Mouse (Mus musculus) lung, postnatal 4 days (tissue): Measurements from ENCODE around the gene Gal3st2c.
"Not testable (repeated sequence)": the region's sequence is repeated elsewhere in the genome, so short reads cannot be mapped to it uniquely, and the experiment has no call there.

Experiments used
- DNase-seq, 2 experiments: peaks; one replicate each; pipeline ENCODE4 v3.0.0; 2021

Gene Gal3st2c

GRCm38 (mm10) chr1:93990209-93990608, at the start of gene Gal3st2c:
Gene Gal3st2c, plus strand, starts transcription at chr1:93990509.
- not testable (repeated sequence) for DNase-seq

DNA sequence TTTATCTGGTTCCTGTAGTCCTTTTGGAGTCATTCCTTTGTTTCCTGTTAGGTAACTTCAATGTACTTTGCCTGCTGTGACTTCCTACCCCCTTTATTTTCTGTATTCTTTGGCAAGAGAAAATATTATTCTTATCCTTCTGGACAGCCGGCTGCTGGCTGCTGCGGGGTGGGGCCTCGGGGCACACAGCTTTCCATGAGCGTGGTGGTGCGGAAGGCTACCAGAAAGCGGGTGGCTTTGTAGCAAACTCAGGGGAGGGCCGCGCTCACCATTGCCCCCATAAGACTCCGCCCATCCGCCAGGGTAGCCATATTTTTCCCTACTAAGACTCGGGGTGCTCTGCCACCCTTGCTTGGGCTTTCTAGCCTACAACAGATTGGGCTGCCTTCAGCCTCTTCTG, 41.2 kb upstream of the Gal3st2c start:
- not testable (repeated sequence) for DNase-seq

GRCm38 (mm10) chr1:93966489-93966888, 23.8 kb upstream of the Gal3st2c start:
- DNase-seq: not testable (repeated sequence)

- not testable (repeated sequence) for DNase-seq
These were observed 19.9 kb upstream of the Gal3st2c start for GRCm38 (mm10) chr1:93970380-93970779.

- DNase-seq: not testable (repeated sequence)
These were observed 19.5 kb upstream of the Gal3st2c start for GRCm38 (mm10) chr1:93970797-93971196.

DNA sequence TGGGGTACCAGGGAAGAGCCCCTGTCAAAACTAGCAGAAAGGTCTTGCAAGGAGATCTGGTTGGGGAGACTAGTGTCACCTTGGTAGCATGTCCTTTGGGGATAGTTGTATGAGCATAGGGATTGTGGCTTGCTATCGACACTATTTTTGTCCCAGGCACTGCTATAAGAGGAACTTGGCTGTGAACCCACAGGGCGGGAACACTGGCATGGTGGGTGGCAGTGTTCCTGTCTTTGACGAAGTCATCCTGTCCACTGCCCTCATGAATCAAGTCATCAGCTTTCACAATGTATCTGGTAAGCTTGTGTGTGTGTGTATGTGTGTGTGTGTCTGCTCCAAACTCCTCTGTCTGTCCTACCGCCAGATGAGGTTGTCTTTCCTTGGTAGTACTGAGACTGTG, 14.5 kb upstream of the Gal3st2c start:
- DNase-seq: not testable (repeated sequence)

DNA sequence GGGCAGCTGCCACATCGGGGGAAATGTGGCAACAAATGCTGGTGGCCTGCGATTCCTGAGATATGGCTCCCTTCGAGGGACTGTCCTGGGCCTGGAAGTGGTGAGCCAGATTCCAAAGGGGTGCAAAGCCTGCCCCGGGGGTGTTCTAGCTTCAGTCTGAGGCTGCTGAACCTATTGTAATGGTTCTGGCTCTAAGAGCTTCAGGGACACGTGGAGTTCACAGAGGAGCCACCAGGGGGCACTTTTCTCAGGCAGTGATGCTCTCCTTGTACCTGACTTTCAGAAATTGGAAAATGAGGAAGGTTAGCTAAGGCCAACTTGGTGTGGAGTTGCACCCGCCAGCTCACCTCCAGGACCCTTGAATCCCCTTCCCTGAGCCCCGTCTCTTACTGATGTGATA, 12.0 kb upstream of the Gal3st2c start:
- not testable (repeated sequence) for DNase-seq

GRCm38 (mm10) chr1:93980932-93981331, 9.4 kb upstream of the Gal3st2c start:
- not testable (repeated sequence) for DNase-seq

- DNase-seq: no peak
These were observed 4.1 kb upstream of the Gal3st2c start for GRCm38 (mm10) chr1:93986167-93986566.

- no peak for DNase-seq
These were observed 1.5 kb upstream of the Gal3st2c start for GRCm38 (mm10) chr1:93988786-93989185.

- not testable (repeated sequence) for DNase-seq
These were observed 759 bp downstream of the Gal3st2c start for GRCm38 (mm10) chr1:93991068-93991467.

GRCm38 (mm10) chr1:93991491-93991890, 1.2 kb downstream of the Gal3st2c start:
- DNase-seq: not testable (repeated sequence)

GRCm38 (mm10) chr1:94001023-94001422, 10.7 kb downstream of the Gal3st2c start:
- no peak for DNase-seq

DNA sequence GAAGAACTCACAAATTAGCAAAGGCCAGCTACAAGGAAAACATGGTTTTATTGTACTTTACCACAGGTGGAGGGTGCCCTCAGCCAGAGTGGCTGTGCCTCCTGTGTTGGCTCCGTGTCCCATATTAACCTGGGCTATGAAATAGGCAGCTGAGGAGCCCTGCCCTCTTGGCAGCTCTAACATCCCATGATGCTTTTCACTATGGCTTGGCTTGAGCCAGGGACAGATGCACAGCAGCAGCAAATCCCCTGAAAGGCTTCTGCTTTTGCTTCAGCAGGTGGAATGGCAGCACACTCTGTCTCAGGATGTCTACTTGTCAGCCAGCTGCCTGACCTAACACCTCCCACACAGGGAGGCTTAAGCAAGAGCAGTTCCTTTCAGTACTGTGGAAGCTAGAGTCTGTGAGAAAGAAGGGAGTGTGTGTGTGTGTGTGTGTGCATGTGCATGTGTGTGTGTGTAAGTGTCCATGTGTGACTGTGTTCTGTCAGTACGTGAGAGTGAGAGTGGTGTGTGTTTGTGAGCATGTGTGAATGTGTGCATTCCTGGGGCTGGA, 15.7 kb downstream of the Gal3st2c start:
- DNase-seq: not testable (repeated sequence)

DNA sequence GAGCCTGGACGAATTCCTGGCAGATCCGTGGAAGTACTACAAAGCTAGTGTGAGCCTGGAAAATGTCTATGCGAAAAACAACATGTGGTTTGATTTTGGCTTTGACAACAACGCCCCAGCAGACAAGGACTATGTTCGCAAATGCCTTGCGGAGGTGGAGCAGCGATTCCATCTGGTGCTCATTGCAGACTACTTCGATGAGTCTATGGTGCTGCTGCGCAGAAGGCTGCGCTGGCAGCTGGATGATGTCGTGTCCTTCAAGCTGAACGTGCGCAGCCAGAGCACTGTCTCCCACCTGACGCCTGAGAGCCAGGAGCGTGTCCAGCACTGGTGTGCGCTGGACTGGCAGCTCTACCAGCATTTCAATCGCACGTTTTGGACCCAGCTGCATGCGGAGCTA, 18.5 kb downstream of the Gal3st2c start:
- not testable (repeated sequence) for DNase-seq

DNA sequence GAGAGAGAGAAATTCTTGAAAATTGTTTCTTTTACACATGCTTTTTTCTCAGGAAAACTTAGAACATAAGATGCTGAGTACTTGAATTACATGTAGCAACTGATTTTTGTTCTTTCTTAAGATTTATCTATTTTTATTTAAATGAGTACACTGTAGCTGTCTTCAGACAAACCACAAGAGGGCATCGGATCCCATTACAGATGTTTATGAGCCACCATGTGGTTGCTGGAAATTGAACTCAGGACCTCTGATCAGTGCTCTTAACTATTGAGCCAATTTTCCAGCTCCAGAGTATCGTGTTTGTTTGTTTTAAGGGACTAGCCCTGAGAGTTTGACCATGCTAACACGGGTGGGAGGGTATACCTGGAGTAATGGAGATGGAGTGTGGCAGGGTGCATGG, 21.3 kb downstream of the Gal3st2c start:
- no peak for DNase-seq

GRCm38 (mm10) chr1:94020151-94020550, 29.8 kb downstream of the Gal3st2c start, which contains the start of gene Neu4:
Gene Neu4, plus strand, starts transcription at chr1:94020451.
- DNase-seq: no peak

- no peak for DNase-seq
These were observed 37.3 kb downstream of the Gal3st2c start for GRCm38 (mm10) chr1:94027506-94028108.

DNA sequence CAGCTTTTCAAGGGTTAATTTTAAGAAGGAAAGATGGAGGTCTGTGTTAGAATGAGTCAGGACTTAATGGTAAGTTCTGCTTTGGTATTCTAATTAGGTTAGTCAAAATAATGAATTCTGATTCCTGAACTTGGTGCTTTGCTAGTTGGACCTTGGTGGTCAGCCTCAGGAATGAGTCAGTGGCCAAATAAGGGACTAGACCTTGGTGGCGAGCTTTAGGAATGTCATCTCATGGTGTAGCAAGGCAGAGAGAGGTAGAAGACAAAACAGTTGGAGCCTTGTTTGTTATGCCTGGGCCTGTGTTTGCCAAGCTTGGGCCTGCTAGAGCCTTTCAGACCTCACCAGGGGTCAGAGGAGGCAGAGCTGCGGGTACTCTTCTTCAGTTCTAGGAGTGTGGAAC, 38.4 kb downstream of the Gal3st2c start:
- no peak for DNase-seq

GRCm38 (mm10) chr1:94033075-94033602, 42.8 kb downstream of the Gal3st2c start:
- DNase-seq: no peak

DNA sequence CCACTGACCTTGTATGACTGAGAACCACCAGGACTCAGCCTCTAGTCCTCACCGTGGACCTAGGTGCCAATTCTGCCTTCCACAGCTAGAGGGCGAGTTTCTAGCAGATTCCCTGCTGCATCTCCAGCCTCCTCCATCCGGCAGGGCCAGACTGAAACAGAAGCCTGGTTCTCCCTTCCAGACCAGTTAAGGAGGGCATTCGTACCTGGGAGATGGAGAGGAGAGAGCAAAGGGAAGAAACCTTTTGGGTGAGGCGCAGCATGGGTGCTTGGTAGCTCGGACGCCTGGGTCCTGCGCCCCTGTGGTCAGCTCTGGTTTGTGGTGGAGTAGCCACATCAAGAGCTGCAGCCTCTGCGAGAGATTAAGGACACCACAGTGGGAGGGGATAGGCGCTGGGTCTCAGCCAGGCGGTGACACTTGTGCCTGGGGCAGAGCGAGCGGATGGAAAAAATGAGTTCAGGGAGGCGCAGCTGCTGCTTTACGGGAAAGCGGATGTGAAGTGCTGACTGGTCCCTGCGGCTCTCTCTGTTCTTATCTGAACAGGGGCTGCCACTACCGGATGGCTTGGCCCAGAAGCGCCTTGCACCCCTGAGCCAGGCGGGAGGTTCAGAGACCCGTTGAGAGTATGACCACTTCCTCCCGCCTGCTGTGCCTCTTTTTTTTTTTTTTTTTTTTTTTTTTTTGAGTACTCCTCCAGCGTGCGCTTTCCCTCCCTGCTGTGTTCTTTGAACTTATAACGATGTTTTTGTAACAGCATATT, 44.9 kb downstream of the Gal3st2c start:
- DNase-seq: peak; percentile 86 to 90

DNA sequence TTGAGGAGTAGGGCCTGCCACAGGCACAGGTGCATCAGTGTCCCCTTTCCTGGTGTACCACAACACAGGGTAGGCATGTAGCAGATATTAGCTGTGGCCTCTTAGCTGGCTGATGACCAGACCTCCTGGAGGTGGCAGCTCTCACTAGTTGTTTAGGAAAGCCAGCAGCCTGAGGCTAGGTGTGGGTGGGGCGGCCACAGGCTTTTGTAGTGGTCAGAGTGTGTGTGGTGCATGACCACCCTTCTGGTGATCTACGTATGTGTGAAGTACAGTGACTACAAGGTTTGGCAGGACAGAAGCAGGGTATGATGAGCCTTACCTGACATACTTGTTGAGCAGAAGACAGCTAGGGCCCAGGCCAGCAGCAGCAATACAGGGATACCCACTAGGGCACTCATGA, 50.1 kb downstream of the Gal3st2c start:
- DNase-seq: no peak

GRCm38 (mm10) chr1:94045559-94045958, 55.2 kb downstream of the Gal3st2c start:
- no peak for DNase-seq

DNA sequence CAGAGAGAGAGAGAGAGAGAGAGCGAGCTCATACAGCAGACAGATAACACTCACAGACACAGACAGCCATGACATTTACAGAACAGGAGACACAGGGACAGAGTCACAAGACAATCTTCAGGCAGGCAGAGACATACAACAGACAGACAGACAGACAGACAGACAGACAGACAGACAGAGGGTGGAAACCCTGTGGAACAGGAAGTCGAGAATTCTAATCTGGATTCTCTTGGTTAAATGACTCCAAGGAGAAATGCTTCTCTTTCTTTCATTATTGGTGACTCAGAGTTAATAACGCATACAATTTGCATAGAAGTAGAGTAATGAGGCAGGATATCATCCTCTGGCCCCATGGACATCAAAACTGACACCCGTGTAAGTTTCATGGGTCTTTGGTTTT, 56.2 kb downstream of the Gal3st2c start:
- no peak for DNase-seq
